Mouse (Mus musculus) erythroid progenitor cell, adult 5-6 weeks (primary cell): ENCODE data around the gene Ccdc47. TPM values are rescaled to one million over a fixed set of nuclear protein-coding genes. Genes with fewer than 3 reads are reported as not detected.

Source experiments
- total RNA-seq, 2 experiments: library from RNA; stranded (forward) in 1 of 2; stranded (reverse) in 1 of 2; fragments of 150-400 nt in 1 of 2; fragments of 186-747, 209-891 nt in 1 of 2; gene quantifications; 2 replicates each; pipeline versions ENCODE4 v1.2.3 to v1.2.4; 2015 to 2017; ENCODE audit warnings: low replicate concordance in 2 of 2

Ccdc47 gene
- total RNA-seq, 2 experiments from 2014 or later = 54.9 to 130 TPM

Other genes starting within 250 kb of the Ccdc47 start
- 1.8 and 2.1 TPM in 2 replicates for gene Ace, start 248.4 kb downstream of the Ccdc47 start, total RNA-seq (2015; ENCODE audit: low replicate concordance)
- 1.1 and 1.2 TPM in 2 replicates for gene Ace, start 248.4 kb downstream of the Ccdc47 start, total RNA-seq (2017; ENCODE audit: low replicate concordance)
- not detected in 2 replicates for gene Ace3, start 221.7 kb downstream of the Ccdc47 start, total RNA-seq (2015; ENCODE audit: low replicate concordance)
- gene Ace3, start 221.7 kb downstream of the Ccdc47 start, total RNA-seq (2017; ENCODE audit: low replicate concordance) = not detected in 2 replicates
- not detected in 2 replicates for gene Kcnh6, start 208.2 kb downstream of the Ccdc47 start, total RNA-seq (2015; ENCODE audit: low replicate concordance)
- not detected in 2 replicates for gene Kcnh6, start 208.2 kb downstream of the Ccdc47 start, total RNA-seq (2017; ENCODE audit: low replicate concordance)
- gene Dcaf7, start 179.5 kb downstream of the Ccdc47 start, total RNA-seq (2015; ENCODE audit: low replicate concordance) = 25.2 and 28.1 TPM in 2 replicates
- gene Dcaf7, start 179.5 kb downstream of the Ccdc47 start, total RNA-seq (2017; ENCODE audit: low replicate concordance) = 26.9 and 36.5 TPM in 2 replicates
- 5.9 TPM in 1 of 2 replicates, not detected in the other for gene Taco1, start 150.3 kb downstream of the Ccdc47 start, total RNA-seq (2015; ENCODE audit: low replicate concordance)
- 4.1 and 6.8 TPM in 2 replicates for gene Taco1, start 150.3 kb downstream of the Ccdc47 start, total RNA-seq (2017; ENCODE audit: low replicate concordance)
- 9.6 and 11.5 TPM in 2 replicates for gene Map3k3, start 131.7 kb downstream of the Ccdc47 start, total RNA-seq (2015; ENCODE audit: low replicate concordance)
- 5.7 and 6.2 TPM in 2 replicates for gene Map3k3, start 131.7 kb downstream of the Ccdc47 start, total RNA-seq (2017; ENCODE audit: low replicate concordance)
- not detected in 2 replicates for gene Gm10840, start 55.5 kb downstream of the Ccdc47 start, total RNA-seq (2015; ENCODE audit: low replicate concordance)
- not detected in 2 replicates for gene Gm10840, start 55.5 kb downstream of the Ccdc47 start, total RNA-seq (2017; ENCODE audit: low replicate concordance)
- 35.7 and 49.0 TPM in 2 replicates for gene Limd2, start 55.5 kb downstream of the Ccdc47 start, total RNA-seq (2015; ENCODE audit: low replicate concordance)
- 4.8 and 8.7 TPM in 2 replicates for gene Limd2, start 55.5 kb downstream of the Ccdc47 start, total RNA-seq (2017; ENCODE audit: low replicate concordance)
- gene Strada, start 14.2 kb downstream of the Ccdc47 start, total RNA-seq (2015; ENCODE audit: low replicate concordance) = 14.1 and 16.3 TPM in 2 replicates
- 6.4 and 12.3 TPM in 2 replicates for gene Strada, start 14.2 kb downstream of the Ccdc47 start, total RNA-seq (2017; ENCODE audit: low replicate concordance)
- gene Ddx42, start 582 bp upstream of the Ccdc47 start, total RNA-seq (2015; ENCODE audit: low replicate concordance) = 28.9 and 47.6 TPM in 2 replicates
- gene Ddx42, start 582 bp upstream of the Ccdc47 start, total RNA-seq (2017; ENCODE audit: low replicate concordance) = 60.4 and 91.1 TPM in 2 replicates
- 6.5 and 13.8 TPM in 2 replicates for gene Ftsj3, start 39.7 kb upstream of the Ccdc47 start, total RNA-seq (2015; ENCODE audit: low replicate concordance)
- 19.1 and 20.7 TPM in 2 replicates for gene Ftsj3, start 39.7 kb upstream of the Ccdc47 start, total RNA-seq (2017; ENCODE audit: low replicate concordance)
- gene Psmc5, start 39.8 kb upstream of the Ccdc47 start, total RNA-seq (2015; ENCODE audit: low replicate concordance) = 41.5 and 42.5 TPM in 2 replicates
- 33.4 and 66.2 TPM in 2 replicates for gene Psmc5, start 39.8 kb upstream of the Ccdc47 start, total RNA-seq (2017; ENCODE audit: low replicate concordance)
- 36.0 and 49.0 TPM in 2 replicates for gene Smarcd2, start 56.6 kb upstream of the Ccdc47 start, total RNA-seq (2015; ENCODE audit: low replicate concordance)
- gene Smarcd2, start 56.6 kb upstream of the Ccdc47 start, total RNA-seq (2017; ENCODE audit: low replicate concordance) = 119 and 162 TPM in 2 replicates
- gene Tcam1, start 60.3 kb upstream of the Ccdc47 start, total RNA-seq (2015; ENCODE audit: low replicate concordance) = not detected in 2 replicates
- gene Tcam1, start 60.3 kb upstream of the Ccdc47 start, total RNA-seq (2017; ENCODE audit: low replicate concordance) = not detected in 2 replicates
- not detected in 2 replicates for gene Gh, start 85.5 kb upstream of the Ccdc47 start, total RNA-seq (2015; ENCODE audit: low replicate concordance)
- gene Gh, start 85.5 kb upstream of the Ccdc47 start, total RNA-seq (2017; ENCODE audit: low replicate concordance) = 2.7 TPM in 1 of 2 replicates, not detected in the other
- gene Cd79b, start 98.4 kb upstream of the Ccdc47 start, total RNA-seq (2015; ENCODE audit: low replicate concordance) = 110 and 129 TPM in 2 replicates
- gene Cd79b, start 98.4 kb upstream of the Ccdc47 start, total RNA-seq (2017; ENCODE audit: low replicate concordance) = 29.3 and 46.0 TPM in 2 replicates
- gene Scn4a, start 136.9 kb upstream of the Ccdc47 start, total RNA-seq (2015; ENCODE audit: low replicate concordance) = 0.84 TPM in 1 of 2 replicates, not detected in the other
- 0.39 TPM in 1 of 2 replicates, not detected in the other for gene Scn4a, start 136.9 kb upstream of the Ccdc47 start, total RNA-seq (2017; ENCODE audit: low replicate concordance)
- not detected in 2 replicates for gene Prr29, start 149.1 kb upstream of the Ccdc47 start, total RNA-seq (2015; ENCODE audit: low replicate concordance)
- not detected in 2 replicates for gene Prr29, start 149.1 kb upstream of the Ccdc47 start, total RNA-seq (2017; ENCODE audit: low replicate concordance)
- 23.9 TPM in 1 of 2 replicates, not detected in the other for gene Icam2, start 171.7 kb upstream of the Ccdc47 start, total RNA-seq (2015; ENCODE audit: low replicate concordance)
- gene Icam2, start 171.7 kb upstream of the Ccdc47 start, total RNA-seq (2017; ENCODE audit: low replicate concordance) = 9.5 and 15.1 TPM in 2 replicates